24 mouse cellular contexts compared by ENCODE assay signal in genomic region chr7:90651128-90651527, GRCm38 (mm10).
DNase-seq lines count a peak whose midpoint lies in the region; ATAC-seq lines count a peak whose summit lies in the region.
"Had no signal": no experiment of that assay in that cellular context is flagged by ENCODE, and none has a peak within 500 bp of the region (broad histone marks: within the 10 kb centered on the region; RNA-seq: fewer than 3 reads in every experiment).

No protein-coding gene starts in this region.

- no peak overlapping the region for H3K27ac ChIP-seq in forebrain, embryonic 11.5 days (ENCODE audit: low read depth, low read length)
- no peak overlapping the region for H3K27ac ChIP-seq in forebrain, embryonic 15.5 days (replicated peaks)
- no peak overlapping the region for H3K27ac ChIP-seq in hindbrain, embryonic 13.5 days
- H3K27ac ChIP-seq in hindbrain, embryonic 16.5 days (ENCODE audit: low read depth, low read length), result no peak overlapping the region
- H3K27ac ChIP-seq: embryonic facial prominence, embryonic 15.5 days; heart, adult 2 months; heart, embryonic 15.5 days; hindbrain, embryonic 10.5 days; hindbrain, embryonic 15.5 days had no signal

- no peak for DNase-seq in forebrain, embryonic 11.5 days (ENCODE audit: low spot score)
- peak; percentile 70 for DNase-seq in Muller cell, postnatal 12 days (ENCODE audit: inconsistent ontology term)
- DNase-seq in fat pad, adult 2 months (ENCODE audit: extremely low read depth, low read depth, low spot score), result peak; percentile 46
- no peak for DNase-seq in adrenal gland, postnatal 14 days
- no peak for DNase-seq in heart, postnatal 25 days (ENCODE audit: low spot score)
- DNase-seq: adrenal gland, postnatal 25 days; cerebellum, adult 2 months; cerebellum, postnatal 10 days; heart, adult 2 months; heart, postnatal 14 days; kidney, adult 9 months had no signal

- H3K4me2 ChIP-seq in forebrain, embryonic 11.5 days (ENCODE audit: low read depth, low read length, severe bottlenecking), result no peak overlapping the region
- no peak overlapping the region for H3K4me2 ChIP-seq in forebrain, embryonic 15.5 days (replicated peaks)
- H3K4me2 ChIP-seq in hindbrain, embryonic 13.5 days, result no peak overlapping the region
- H3K4me2 ChIP-seq in hindbrain, embryonic 16.5 days (ENCODE audit: low read length), result no peak overlapping the region
- H3K4me2 ChIP-seq: embryonic facial prominence, embryonic 15.5 days; heart, embryonic 11.5 days; heart, embryonic 15.5 days; hindbrain, embryonic 15.5 days had no signal

- intact Hi-C loops in heart, postnatal 25 days (cut with DNase I), result no loop called here

- WGBS in forebrain, embryonic 11.5 days, result 49% methylated on average over 6 of the region's 6 CpGs
- WGBS in forebrain, embryonic 15.5 days, result 29% methylated on average over 6 of the region's 6 CpGs
- WGBS in hindbrain, embryonic 13.5 days, result 53% methylated on average over 6 of the region's 6 CpGs
- WGBS in hindbrain, embryonic 16.5 days, result 44% methylated on average over 6 of the region's 6 CpGs

- H3K4me1 ChIP-seq in forebrain, embryonic 11.5 days (replicated peaks; ENCODE audit: control insufficient read depth, insufficient read depth, low read length), result no peaks in the 10 kb centered on the region
- no peaks in the 10 kb centered on the region for H3K4me1 ChIP-seq in forebrain, embryonic 15.5 days
- H3K4me1 ChIP-seq in hindbrain, embryonic 13.5 days (replicated peaks), result no peaks in the 10 kb centered on the region; the same call in 1 of the 2 replicates
- H3K4me1 ChIP-seq in hindbrain, embryonic 16.5 days (ENCODE audit: control insufficient read depth, insufficient read depth, low read depth, low read length), result no peaks in the 10 kb centered on the region
- H3K4me1 ChIP-seq: embryonic facial prominence, embryonic 15.5 days; heart, embryonic 15.5 days; hindbrain, embryonic 10.5 days; hindbrain, embryonic 15.5 days had no signal

- H3K27me3 ChIP-seq in forebrain, embryonic 11.5 days (ENCODE audit: control insufficient read depth, insufficient read depth, low read length), result no peaks in the 10 kb centered on the region
- no peaks in the 10 kb centered on the region for H3K27me3 ChIP-seq in forebrain, embryonic 15.5 days
- H3K27me3 ChIP-seq in hindbrain, embryonic 13.5 days, result no peaks in the 10 kb centered on the region
- no peaks in the 10 kb centered on the region for H3K27me3 ChIP-seq in hindbrain, embryonic 16.5 days (replicated peaks; ENCODE audit: control insufficient read depth, insufficient read depth, low read length)
- H3K27me3 ChIP-seq: embryonic facial prominence, embryonic 15.5 days; heart, embryonic 15.5 days; hindbrain, embryonic 15.5 days; Patski had no signal

- H3K4me3 ChIP-seq in forebrain, embryonic 11.5 days (ENCODE audit: low read depth, low read length), result no peak overlapping the region
- H3K4me3 ChIP-seq in forebrain, embryonic 15.5 days, result no peak overlapping the region
- no peak overlapping the region for H3K4me3 ChIP-seq in hindbrain, embryonic 13.5 days
- no peak overlapping the region for H3K4me3 ChIP-seq in hindbrain, embryonic 16.5 days (ENCODE audit: low read length)
- H3K4me3 ChIP-seq: embryonic facial prominence, embryonic 15.5 days; erythroblast, embryonic 14.5 days; heart, adult 2 months; heart, embryonic 15.5 days; hindbrain, embryonic 10.5 days; hindbrain, embryonic 15.5 days had no signal

- H3K9ac ChIP-seq in forebrain, embryonic 11.5 days (ENCODE audit: low read length), result no peak overlapping the region
- no peak overlapping the region for H3K9ac ChIP-seq in forebrain, embryonic 15.5 days (replicated peaks)
- H3K9ac ChIP-seq in hindbrain, embryonic 13.5 days, result no peak overlapping the region
- H3K9ac ChIP-seq in hindbrain, embryonic 16.5 days (ENCODE audit: low read depth, low read length), result no peak overlapping the region
- H3K9ac ChIP-seq: embryonic facial prominence, embryonic 15.5 days; heart, embryonic 15.5 days; hindbrain, embryonic 15.5 days had no signal

- H3K9me3 ChIP-seq in forebrain, embryonic 11.5 days (ENCODE audit: control insufficient read depth, low read length), result no peaks in the 10 kb centered on the region
- H3K9me3 ChIP-seq in forebrain, embryonic 15.5 days, result no peaks in the 10 kb centered on the region
- H3K9me3 ChIP-seq in hindbrain, embryonic 13.5 days, result no peaks in the 10 kb centered on the region
- H3K9me3 ChIP-seq in hindbrain, embryonic 16.5 days (ENCODE audit: control insufficient read depth, low read length), result no peaks in the 10 kb centered on the region
- H3K9me3 ChIP-seq: embryonic facial prominence, embryonic 15.5 days; heart, embryonic 15.5 days; hindbrain, embryonic 10.5 days; hindbrain, embryonic 15.5 days had no signal

- no peaks in the 10 kb centered on the region for H3K36me3 ChIP-seq in forebrain, embryonic 11.5 days (ENCODE audit: control insufficient read depth, insufficient read depth, low read length)
- H3K36me3 ChIP-seq in forebrain, embryonic 15.5 days, result no peaks in the 10 kb centered on the region
- H3K36me3 ChIP-seq in hindbrain, embryonic 13.5 days, result no peaks in the 10 kb centered on the region
- H3K36me3 ChIP-seq in hindbrain, embryonic 16.5 days (ENCODE audit: control insufficient read depth, insufficient read depth, low read length), result no peaks in the 10 kb centered on the region
- H3K36me3 ChIP-seq: embryonic facial prominence, embryonic 15.5 days; heart, embryonic 15.5 days; hindbrain, embryonic 10.5 days; hindbrain, embryonic 15.5 days had no signal

- ATAC-seq in forebrain, embryonic 11.5 days (replicated peaks; ENCODE audit: low FRiP score), result peak; percentile 77
- ATAC-seq in forebrain, embryonic 15.5 days (replicated peaks), result no peak
- peak; percentile 36; the same call in 1 of the 2 replicates for ATAC-seq in hindbrain, embryonic 13.5 days (ENCODE audit: low FRiP score)
- ATAC-seq in hindbrain, embryonic 16.5 days, result no peak
- ATAC-seq: activated CD4-positive, CD25-positive, alpha-beta regulatory T cell, adult 4 months; inflammation-experienced regulatory T-cells, adult 6 months; intestine, postnatal 0 days; Patski had no signal

Comparison
In these comparisons a context has a peak if more than half of its experiments do, and no peak if none do; other contexts are left out.
1. ATAC-seq: peak in forebrain, embryonic 11.5 days (single experiment) and hindbrain, embryonic 13.5 days (single experiment); none in forebrain, embryonic 15.5 days (single experiment) and hindbrain, embryonic 16.5 days (single experiment).
2. DNase-seq: peak in Muller cell, postnatal 12 days (single experiment) and fat pad, adult 2 months (single experiment); none in forebrain, embryonic 11.5 days (single experiment), adrenal gland, postnatal 14 days (single experiment) and heart, postnatal 25 days (single experiment).